Mouse (Mus musculus) cerebellum, adult 2 months (tissue): Measurements from ENCODE around the gene Tmco4.

Source experiments
- CTCF ChIP-seq: fragments of 200-500 bp; IDR thresholded peaks from 2 replicates; pipeline ENCODE4 v1.5.1; 2011; ENCODE audit warnings: low read depth, mild to moderate bottlenecking, control low read depth, low read length, moderate library complexity, borderline replicate concordance; ENCODE audit not compliant: insufficient read depth
- POLR2A ChIP-seq: fragments of 200-500 bp; IDR thresholded peaks from 2 replicates; pipeline ENCODE4 v1.6.1; 2011; ENCODE audit warnings: low read length, control low read depth, borderline replicate concordance; ENCODE audit not compliant: insufficient read depth

DNA sequence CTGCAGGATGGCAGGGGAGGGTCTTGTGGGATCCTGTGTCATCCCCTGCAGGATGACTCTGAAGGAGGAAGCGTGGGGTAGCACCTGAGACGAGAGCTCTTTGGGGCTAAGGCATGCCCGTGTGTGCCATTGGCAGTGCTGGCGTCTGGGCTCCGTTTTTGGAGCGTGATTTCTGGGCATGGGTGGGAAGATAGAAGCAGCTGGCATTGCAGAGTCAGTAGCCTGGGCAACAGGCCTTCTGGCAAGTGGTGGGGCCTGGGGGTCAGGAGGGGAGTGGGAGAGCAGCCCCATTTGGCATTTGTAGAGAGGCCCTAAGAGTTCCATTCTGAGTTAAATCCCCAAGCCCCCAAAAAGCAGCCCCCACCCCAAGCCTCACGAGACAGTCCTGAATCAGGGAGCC, 80.1 kb downstream of the Tmco4 start:
- TF ChIP-seq CTCF (no peak), POLR2A (no peak)
